Mouse (Mus musculus): Measurements from ENCODE around the gene Syne1.

GRCm38 (mm10) chr10:5547769-5548168, 3.5 kb downstream of the Syne1 start:
- TF ChIP-seq CTCF (IDR thresholded peaks at IDR 0.05; ENCODE audit: insufficient read depth, low read depth, low read length), result no peak
- no peak for TF ChIP-seq POLR2A (IDR thresholded peaks at IDR 0.05; ENCODE audit: insufficient read depth, low read depth, low read length)
